Mouse (Mus musculus): ENCODE data around the gene Nsun7.
"Not testable (repeated sequence)": the region's sequence is repeated elsewhere in the genome, so short reads cannot be mapped to it uniquely, and the experiment has no call there.

Nsun7 gene

GRCm38 (mm10) chr5:66259756-66260448, at the start of gene Nsun7:
Nsun7 (plus strand) TSS chr5:66259897.
- peak; percentile 84 to 86 for DNase-seq (ENCODE audit: low spot score in 2 of 2)

GRCm38 (mm10) chr5:66214395-66214935, 45.2 kb upstream of the Nsun7 start:
- DNase-seq (ENCODE audit: low spot score in 2 of 2), result no peak

GRCm38 (mm10) chr5:66215569-66216277, 44.0 kb upstream of the Nsun7 start:
- DNase-seq (ENCODE audit: low spot score in 2 of 2), result no peak

- DNase-seq (ENCODE audit: low spot score in 2 of 2), result no peak
Observed at GRCm38 (mm10) chr5:66219692-66220091, 40.0 kb upstream of the Nsun7 start.

- no peak for DNase-seq (ENCODE audit: low spot score in 2 of 2)
Observed at GRCm38 (mm10) chr5:66220620-66221019, 39.1 kb upstream of the Nsun7 start.

- no peak for DNase-seq (ENCODE audit: low spot score in 2 of 2)
Observed at GRCm38 (mm10) chr5:66222916-66223315, 36.8 kb upstream of the Nsun7 start.

GRCm38 (mm10) chr5:66226526-66226925, 33.2 kb upstream of the Nsun7 start:
- no peak for DNase-seq (ENCODE audit: low spot score in 2 of 2)

- no peak for DNase-seq (ENCODE audit: low spot score in 2 of 2)
Observed at GRCm38 (mm10) chr5:66231660-66232269, 27.9 kb upstream of the Nsun7 start.

GRCm38 (mm10) chr5:66232456-66232855, 27.2 kb upstream of the Nsun7 start:
- no peak for DNase-seq (ENCODE audit: low spot score in 2 of 2)

- DNase-seq (ENCODE audit: low spot score in 2 of 2), result no peak
Observed at GRCm38 (mm10) chr5:66241894-66242293, 17.8 kb upstream of the Nsun7 start.

- no peak for DNase-seq (ENCODE audit: low spot score in 2 of 2)
Observed at GRCm38 (mm10) chr5:66243467-66243866, 16.2 kb upstream of the Nsun7 start.

- no peak for DNase-seq (ENCODE audit: low spot score in 2 of 2)
Observed at GRCm38 (mm10) chr5:66244043-66244660, 15.5 kb upstream of the Nsun7 start.

GRCm38 (mm10) chr5:66245958-66246497, 13.7 kb upstream of the Nsun7 start:
- DNase-seq (ENCODE audit: low spot score in 2 of 2), result no peak

- peak in 1 of 2 experiments; percentile 7 for DNase-seq (ENCODE audit: low spot score in 2 of 2)
Observed at GRCm38 (mm10) chr5:66253219-66253618, 6.5 kb upstream of the Nsun7 start.

- DNase-seq (ENCODE audit: low spot score in 2 of 2), result no peak
Observed at GRCm38 (mm10) chr5:66255044-66255443, 4.7 kb upstream of the Nsun7 start.

GRCm38 (mm10) chr5:66259000-66259399, 697 bp upstream of the Nsun7 start:
- DNase-seq (ENCODE audit: low spot score in 2 of 2), result no peak

GRCm38 (mm10) chr5:66259431-66259755, 304 bp upstream of the Nsun7 start:
- DNase-seq (ENCODE audit: low spot score in 2 of 2), result not testable (repeated sequence)

- DNase-seq (ENCODE audit: low spot score in 2 of 2), result no peak
Observed at GRCm38 (mm10) chr5:66262475-66262874, 2.8 kb downstream of the Nsun7 start.

GRCm38 (mm10) chr5:66263398-66263797, 3.7 kb downstream of the Nsun7 start:
- DNase-seq (ENCODE audit: low spot score in 2 of 2), result peak; percentile 43 to 54

- DNase-seq (ENCODE audit: low spot score in 2 of 2), result no peak
Observed at GRCm38 (mm10) chr5:66269616-66270015, 9.9 kb downstream of the Nsun7 start.

- DNase-seq (ENCODE audit: low spot score in 2 of 2), result no peak
Observed at GRCm38 (mm10) chr5:66271141-66271540, 11.4 kb downstream of the Nsun7 start.

- DNase-seq (ENCODE audit: low spot score in 2 of 2), result no peak
Observed at GRCm38 (mm10) chr5:66274417-66274816, 14.7 kb downstream of the Nsun7 start.

All from right cerebral cortex, adult 2 months (tissue).